In genomic region chr16:31659453-31659852, GRCm38 (mm10) we compare ENCODE assay signal across 14 mouse cellular contexts.
"Had no signal": no experiment of that assay in that cellular context is flagged by ENCODE, and none has a peak within 500 bp of the region (broad histone marks: within the 10 kb centered on the region; RNA-seq: fewer than 3 reads in every experiment).

No protein-coding gene starts in this region.

- H3K4me1 ChIP-seq: stomach, embryonic 15.5 days had no signal

- H3K36me3 ChIP-seq: midbrain, embryonic 13.5 days; midbrain, embryonic 15.5 days; neural tube, embryonic 12.5 days; stomach, embryonic 15.5 days had no signal

- ATAC-seq: midbrain, embryonic 13.5 days; midbrain, embryonic 15.5 days had no signal

- H3K4me2 ChIP-seq: lung, embryonic 14.5 days; midbrain, embryonic 11.5 days; midbrain, embryonic 13.5 days; midbrain, embryonic 15.5 days; neural tube, embryonic 12.5 days; stomach, embryonic 15.5 days had no signal

- DNase-seq: lung, adult 18-20 months; lung, embryonic 14.5 days; lung, postnatal 10 days; lung, postnatal 4 days; right cerebral cortex, postnatal 14 days; thymus, adult 2 months; thymus, postnatal 25 days; thymus, postnatal 4 days had no signal

- H3K27me3 ChIP-seq: stomach, embryonic 15.5 days had no signal

- H3K27ac ChIP-seq: midbrain, embryonic 13.5 days; midbrain, embryonic 15.5 days; neural tube, embryonic 12.5 days; stomach, embryonic 15.5 days; stomach, postnatal 0 days had no signal

- H3K4me3 ChIP-seq: midbrain, embryonic 13.5 days; midbrain, embryonic 15.5 days; neural tube, embryonic 12.5 days; stomach, embryonic 15.5 days had no signal

- H3K9ac ChIP-seq: lung, embryonic 14.5 days; midbrain, embryonic 13.5 days; midbrain, embryonic 15.5 days; neural tube, embryonic 12.5 days; stomach, embryonic 15.5 days had no signal

- H3K9me3 ChIP-seq: midbrain, embryonic 13.5 days; midbrain, embryonic 15.5 days; neural tube, embryonic 12.5 days; stomach, embryonic 15.5 days had no signal
